Mouse (Mus musculus) CH12.LX (cell line): ENCODE measurements around the gene Spata13. TPM values are rescaled to one million over a fixed set of nuclear protein-coding genes. Genes with fewer than 3 reads are reported as not detected.

Source experiments
- DNase-seq: peaks from one replicate; pipeline ENCODE4 v3.0.0-alpha.2; 2013; ENCODE audit errors: extremely low read depth
- H3K27ac ChIP-seq: 2 replicates; pipeline ENCODE4 v1.5.1; 2012; ENCODE audit warnings: low read depth, mild to moderate bottlenecking, control low read depth, moderate library complexity; ENCODE audit not compliant: insufficient read depth
- H3K27me3 ChIP-seq: replicated peaks from 2 replicates; pipeline ENCODE3; 2012; ENCODE audit warnings: inconsistent platforms
- H3K36me3 ChIP-seq, 2 experiments: replicated peaks in 1 of 2; 2 replicates each; pipeline versions ENCODE3 to v1.6.1; 2012; ENCODE audit warnings: inconsistent platforms in 1 of 2, low read length in 1 of 2, mild to moderate bottlenecking in 1 of 2, mixed read lengths in 1 of 2, moderate library complexity in 1 of 2; ENCODE audit not compliant: control insufficient read depth in 1 of 2, insufficient read depth in 1 of 2
- H3K4me1 ChIP-seq, 2 experiments: 2 replicates each; pipeline ENCODE4 v1.6.1; 2012; ENCODE audit warnings: inconsistent platforms in 1 of 2, moderate library complexity in 1 of 2; ENCODE audit not compliant: insufficient read depth in 2 of 2, control insufficient read depth in 1 of 2
- H3K4me2 ChIP-seq: 2 replicates; pipeline ENCODE4 v1.6.1; 2012; ENCODE audit warnings: low read depth, mild to moderate bottlenecking, control low read depth; ENCODE audit not compliant: poor library complexity, insufficient read depth, severe bottlenecking
- H3K4me3 ChIP-seq, 3 experiments: fragments of 150-350 bp in 1 of 3; sonication (generic) in 1 of 3; replicated peaks in 1 of 3; 2 replicates each; pipeline versions ENCODE3 to v1.5.1; 2011 to 2012; ENCODE audit warnings: low read depth in 2 of 3, low read length in 2 of 3, mild to moderate bottlenecking in 2 of 3, moderate library complexity in 2 of 3, control low read depth in 1 of 3, improper control_type of control experiment in 1 of 3, inconsistent platforms in 1 of 3, mixed read lengths in 1 of 3; ENCODE audit not compliant: poor library complexity in 1 of 3
- H3K79me2 ChIP-seq: replicated peaks from 2 replicates; pipeline ENCODE4 v1.6.1; 2012; ENCODE audit warnings: mild to moderate bottlenecking, moderate library complexity; ENCODE audit not compliant: control insufficient read depth, poor library complexity, insufficient read depth, severe bottlenecking; ENCODE audit errors: extremely low read depth
- H3K9ac ChIP-seq: 2 replicates; pipeline ENCODE4 v1.6.1; 2012; ENCODE audit warnings: low read depth, mild to moderate bottlenecking, control low read depth, moderate library complexity; ENCODE audit not compliant: insufficient read depth
- H3K9me3 ChIP-seq: replicated peaks from 2 replicates; pipeline ENCODE3; 2012; ENCODE audit warnings: low read length, inconsistent platforms, mixed read lengths
- BHLHE40 ChIP-seq: IDR thresholded peaks from 2 replicates; pipeline ENCODE4 v1.6.1; 2011; ENCODE audit warnings: mild to moderate bottlenecking, low read depth, low read length, improper control_type of control experiment
- CTCF ChIP-seq, 2 experiments: IDR thresholded peaks in 1 of 2; conservative IDR thresholded peaks in 1 of 2; 2 replicates each; pipeline ENCODE4 v1.5.1; 2011 to 2012; ENCODE audit warnings: low read depth in 2 of 2, low read length in 2 of 2, improper control_type of control experiment in 1 of 2, inconsistent platforms in 1 of 2, mild to moderate bottlenecking in 1 of 2, moderate library complexity in 1 of 2
- E2F4 ChIP-seq: IDR thresholded peaks from 2 replicates; pipeline ENCODE4 v1.6.1; 2011; ENCODE audit warnings: low read depth, low read length, improper control_type of control experiment; ENCODE audit not compliant: insufficient replicate concordance
- EP300 ChIP-seq: IDR thresholded peaks from 2 replicates; pipeline ENCODE4 v1.6.1; 2011; ENCODE audit warnings: low read length, improper control_type of control experiment
- GABPA ChIP-seq: IDR thresholded peaks from 2 replicates; pipeline ENCODE4 v1.6.1; 2012; ENCODE audit warnings: low read depth, low read length, improper control_type of control experiment, inconsistent platforms; ENCODE audit not compliant: insufficient replicate concordance
- IRF4 ChIP-seq: IDR thresholded peaks from 2 replicates; pipeline ENCODE4 v1.6.1; 2014; ENCODE audit warnings: low read depth, mild to moderate bottlenecking, inconsistent platforms, low read length, improper control_type of control experiment
- JUN ChIP-seq: IDR thresholded peaks from 2 replicates; pipeline ENCODE4 v1.6.1; 2011; ENCODE audit warnings: low read depth, mild to moderate bottlenecking, low read length, improper control_type of control experiment, moderate library complexity; ENCODE audit not compliant: insufficient read depth
- JUND ChIP-seq: conservative IDR thresholded peaks from 2 replicates; pipeline ENCODE4 v1.6.1; 2011; ENCODE audit warnings: low read depth, low read length, improper control_type of control experiment
- KAT2A ChIP-seq: IDR thresholded peaks from 2 replicates; pipeline ENCODE4 v1.6.1; 2012; ENCODE audit warnings: low read length, improper control_type of control experiment, inconsistent platforms; ENCODE audit not compliant: insufficient replicate concordance
- MAX ChIP-seq: IDR thresholded peaks from 2 replicates; pipeline ENCODE4 v1.6.1; 2011; ENCODE audit warnings: low read length, improper control_type of control experiment
- MAZ ChIP-seq: IDR thresholded peaks from 2 replicates; pipeline ENCODE4 v1.6.1; 2012; ENCODE audit warnings: low read depth, mild to moderate bottlenecking, inconsistent platforms, low read length, improper control_type of control experiment, moderate library complexity
- MEF2A ChIP-seq: IDR thresholded peaks from 2 replicates; pipeline ENCODE4 v1.6.1; 2014; ENCODE audit warnings: low read depth, mild to moderate bottlenecking, inconsistent platforms, low read length, improper control_type of control experiment, borderline replicate concordance
- NELFE ChIP-seq: IDR thresholded peaks from 2 replicates; pipeline ENCODE4 v1.6.1; 2011; ENCODE audit warnings: low read depth, low read length, improper control_type of control experiment
- PAX5 ChIP-seq: IDR thresholded peaks from 2 replicates; pipeline ENCODE4 v1.6.1; 2012; ENCODE audit warnings: low read length, inconsistent platforms, mixed read lengths
- POLR2AphosphoS2 ChIP-seq: IDR thresholded peaks from 2 replicates; pipeline ENCODE4 v1.6.1; 2011; ENCODE audit warnings: low read depth, low read length, improper control_type of control experiment
- RAD21 ChIP-seq: IDR thresholded peaks from 2 replicates; pipeline ENCODE4 v1.6.1; 2011; ENCODE audit warnings: low read depth, mild to moderate bottlenecking, low read length, improper control_type of control experiment, moderate library complexity
- RCOR1 ChIP-seq: conservative IDR thresholded peaks from 2 replicates; pipeline ENCODE4 v1.6.1; 2012; ENCODE audit warnings: low read depth, mild to moderate bottlenecking, inconsistent platforms, low read length, improper control_type of control experiment
- SMC3 ChIP-seq: IDR thresholded peaks from 2 replicates; pipeline ENCODE4 v1.6.1; 2011; ENCODE audit warnings: low read depth, low read length, improper control_type of control experiment
- TBP ChIP-seq: conservative IDR thresholded peaks from 2 replicates; pipeline ENCODE4 v1.6.1; 2011; ENCODE audit warnings: low read depth, low read length, improper control_type of control experiment
- UBTF ChIP-seq: IDR thresholded peaks from 2 replicates; pipeline ENCODE4 v1.6.1; 2012; ENCODE audit warnings: low read depth, mild to moderate bottlenecking, inconsistent platforms, low read length, improper control_type of control experiment, moderate library complexity
- ZKSCAN1 ChIP-seq: IDR thresholded peaks from 2 replicates; pipeline ENCODE4 v1.6.1; 2012; ENCODE audit warnings: low read depth, inconsistent platforms, low read length, improper control_type of control experiment, borderline replicate concordance
- ZMIZ1 ChIP-seq: IDR thresholded peaks from 2 replicates; pipeline ENCODE4 v1.6.1; 2012; ENCODE audit warnings: low read depth, mild to moderate bottlenecking, inconsistent platforms, low read length, improper control_type of control experiment
- dilution Hi-C: fragments of 300-500 bp; cut with MboI; formaldehyde crosslinking; loops from 2 replicates; pipeline ENCODE4 v1.14.3; 2020; ENCODE audit warnings: low sequenced_read_pairs; ENCODE audit not compliant: extremely low pct_unique_long_range_greater_than_20kb, extremely low pct_ligation_motif_present
- in situ Hi-C: fragments of 300-500 bp; cut with MboI; formaldehyde crosslinking; loops from 3 replicates; pipeline ENCODE4 v1.14.3; 2019; ENCODE audit warnings: low sequenced_read_pairs, low pct_ligation_motif_present, low pct_unique_long_range_greater_than_20kb, mixed read lengths
- polyA plus RNA-seq: library from polyadenylated mRNA; unstranded; fragments of >175 nt; gene quantifications from 2 replicates; pipeline ENCODE4 v1.2.1, GENCODE M21; 2012; ENCODE audit warnings: low read depth; ENCODE audit not compliant: insufficient read length
- total RNA-seq, 2 experiments: library from RNA; depleted of rRNA; stranded (reverse); fragments of 300-350 nt in 1 of 2; fragments of >200 nt in 1 of 2; gene quantifications; 2 replicates each; pipeline ENCODE4 v1.2.3; 2012 to 2014

The Spata13 gene
- total and polyA plus RNA-seq, 3 experiments, result 11.6 to 15.9 (median 13.6) TPM

DNA sequence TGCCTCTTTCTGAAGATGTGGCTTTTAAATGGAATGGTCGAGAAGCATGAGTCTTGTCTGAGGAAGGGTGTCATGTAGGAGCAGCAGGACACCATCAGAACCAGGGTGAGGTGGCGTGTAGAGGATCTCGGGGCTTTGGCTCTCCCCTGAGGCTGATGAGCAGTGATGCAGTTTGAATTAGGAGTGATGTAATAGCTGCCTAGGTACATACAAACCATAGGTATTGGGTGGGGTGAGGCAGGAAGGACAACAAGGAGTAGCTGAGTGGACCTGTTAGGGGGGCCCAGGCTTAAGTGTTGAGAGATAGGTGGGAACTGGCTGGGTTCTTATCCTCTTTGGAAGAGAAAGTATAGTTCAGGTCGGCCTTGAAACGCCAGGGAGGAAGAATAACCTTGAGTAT is 106.7 kb downstream of the Spata13 start:
- no peaks in the 10 kb centered on the region for H3K27me3 ChIP-seq
- H3K27ac ChIP-seq, result no peak overlapping the region
- TF ChIP-seq ZKSCAN1 (no peak), JUN (no peak), EP300 (no peak), KAT2A (no peak)
- dilution Hi-C loops, result no loop called here
- H3K9me3 ChIP-seq, result no peaks in the 10 kb centered on the region
- in situ Hi-C loops, result loop anchor here (25.0 kb wide), 1 partner anchor 478 kb away; the partner anchor contains the start of genes Gm49336, Mtmr6 and Nupl1
- H3K4me3 ChIP-seq, result no peak overlapping the region
- H3K36me3 ChIP-seq, result peaks cover 12 to 33% of the 10 kb centered on the region in 2 experiments
- H3K79me2 ChIP-seq, result peaks cover 6% of the 10 kb centered on the region
- H3K9ac ChIP-seq, result no peak overlapping the region
- no peak for DNase-seq
- no peak overlapping the region for H3K4me2 ChIP-seq
- peaks cover 22 to 74% of the 10 kb centered on the region in 2 experiments for H3K4me1 ChIP-seq

- Histone ChIP-seq H3K27ac (no peak overlapping the region), H3K4me1 (peaks cover 21 to 69% of the 10 kb centered on the region in 2 experiments), H3K36me3 (peaks cover 17 to 38% of the 10 kb centered on the region in 2 experiments), H3K27me3 (no peaks in the 10 kb centered on the region), H3K4me2 (no peak overlapping the region), H3K4me3 (no peak overlapping the region), H3K9ac (no peak overlapping the region), H3K9me3 (no peaks in the 10 kb centered on the region), H3K79me2 (peaks cover 5% of the 10 kb centered on the region)
- DNase-seq, result no peak
- no peak for TF ChIP-seq ZMIZ1
- no peak for TF ChIP-seq RAD21
- TF ChIP-seq CTCF (conservative IDR thresholded peaks at IDR 0.05 in 1 of 2, IDR thresholded peaks at IDR 0.05 in 1 of 2; ENCODE audit: low read depth in 2 of 2, low read length in 2 of 2), result no peak
- TF ChIP-seq GABPA, result no peak
- TF ChIP-seq TBP, result no peak
- TF ChIP-seq POLR2AphosphoS2, result no peak
- no peak for TF ChIP-seq UBTF
- TF ChIP-seq SMC3, result no peak
- no peak for TF ChIP-seq E2F4
- TF ChIP-seq MAX, result no peak
- no peak for TF ChIP-seq MAZ
- no peak for TF ChIP-seq NELFE
- TF ChIP-seq RCOR1, result no peak
- no peak for TF ChIP-seq JUN
- TF ChIP-seq BHLHE40, result no peak
- no peak for TF ChIP-seq KAT2A
- no peak for TF ChIP-seq MEF2A
- no peak for TF ChIP-seq JUND
- no peak for TF ChIP-seq PAX5
- no peak for TF ChIP-seq IRF4
- dilution Hi-C loops (no loop called here), in situ Hi-C loops (loop anchor here (25.0 kb wide), 1 partner anchor 479 kb away; the partner anchor contains the start of genes Gm49336, Mtmr6 and Nupl1)
Measured at GRCm38 (mm10) chr14:60741033-60741432, 107.2 kb downstream of the Spata13 start.
